Mouse (Mus musculus) neural tube, embryonic 15.5 days (tissue): Measurements from ENCODE around the gene Fam92b. TPM values are rescaled to one million over a fixed set of nuclear protein-coding genes. Genes with fewer than 3 reads are reported as not detected.

Experiments
- ATAC-seq: fragments of 200-750 bp; cut with Nextera tagmentation; 2 replicates; pipeline ENCODE4 v1.8.0; 2017; ENCODE audit warnings: mild to moderate bottlenecking, moderate TSS enrichment, moderate library complexity; ENCODE audit not compliant: low FRiP score
- H3K27ac ChIP-seq: fragments of 300-500 bp; sonication (generic); replicated peaks from 2 replicates; pipeline ENCODE4 v1.5.1; 2015; ENCODE audit warnings: mild to moderate bottlenecking, inconsistent platforms
- H3K27me3 ChIP-seq: fragments of 300-500 bp; sonication (generic); replicated peaks from 2 replicates; pipeline ENCODE4 v1.6.1; 2015; ENCODE audit warnings: inconsistent platforms
- H3K36me3 ChIP-seq: fragments of 300-500 bp; sonication (generic); 2 replicates; pipeline ENCODE4 v1.6.1; 2015; ENCODE audit warnings: inconsistent platforms
- H3K4me1 ChIP-seq: fragments of 300-500 bp; sonication (generic); 2 replicates; pipeline ENCODE4 v1.6.1; 2015; ENCODE audit warnings: inconsistent platforms
- H3K4me2 ChIP-seq: fragments of 300-500 bp; sonication (generic); 2 replicates; pipeline ENCODE4 v1.6.1; 2015; ENCODE audit warnings: inconsistent platforms, mild to moderate bottlenecking, moderate library complexity
- H3K4me3 ChIP-seq: fragments of 300-500 bp; sonication (generic); replicated peaks from 2 replicates; pipeline ENCODE4 v1.5.1; 2015; ENCODE audit warnings: mild to moderate bottlenecking, inconsistent platforms
- H3K9ac ChIP-seq: fragments of 300-500 bp; sonication (generic); replicated peaks from 2 replicates; pipeline ENCODE4 v1.6.1; 2015; ENCODE audit warnings: mild to moderate bottlenecking, inconsistent platforms
- H3K9me3 ChIP-seq: fragments of 300-500 bp; sonication (generic); replicated peaks from 2 replicates; pipeline ENCODE4 v1.6.1; 2016; ENCODE audit warnings: inconsistent platforms
- whole genome bisulfite sequencing: fragments of 180-500 bp; shearing (Covaris S2); methylation state at CpG from one replicate; pipeline ENCODE4 v1.1.7; 2015; ENCODE audit warnings: mixed read lengths; 5-methylcytosine and 5-hydroxymethylcytosine counted together
- polyA plus RNA-seq: library from polyadenylated mRNA; unstranded; fragments of >200 nt; fragmentation: Nextera tagmentation; extraction: Ambion mirVana; gene quantifications from 2 replicates; pipeline ENCODE4 v1.2.1, GENCODE M21; 2015

Gene Fam92b
- polyA plus RNA-seq, 1 experiment from 2014 or later: 1.7 TPM

DNA sequence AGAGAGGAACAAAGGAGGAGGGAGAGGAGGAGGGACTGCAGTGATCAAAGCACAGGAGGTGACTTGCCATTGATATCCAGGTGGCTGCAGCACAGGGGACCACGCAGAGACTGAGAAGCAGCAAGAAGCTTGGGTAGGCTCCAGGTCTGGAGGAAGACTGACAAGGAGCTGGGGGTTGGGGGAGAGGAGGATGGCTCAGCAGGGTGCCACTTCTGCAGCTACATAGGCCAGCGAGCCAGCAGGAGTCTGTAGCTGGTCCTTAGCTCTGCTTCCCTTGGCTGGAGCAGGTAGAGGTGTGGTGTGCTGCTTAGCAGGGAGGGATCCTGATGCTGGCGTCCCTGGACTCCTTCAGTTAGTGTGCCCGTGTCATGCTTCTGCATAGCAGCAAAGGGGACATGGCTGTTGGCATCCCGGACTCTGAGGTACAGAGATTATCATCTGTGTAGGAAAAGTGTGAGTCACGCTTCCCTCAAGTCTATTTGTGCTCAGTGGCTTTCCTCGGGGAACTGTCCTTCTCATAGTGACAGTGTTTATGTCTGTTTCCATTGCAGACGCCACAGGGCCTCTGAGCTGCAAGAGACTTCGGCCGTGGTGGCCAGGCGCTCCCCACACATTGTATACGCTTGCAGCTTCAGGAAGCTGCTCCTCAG is 32.5 kb downstream of the Fam92b start:
- no peak overlapping the region for H3K4me2 ChIP-seq
- no peak overlapping the region for H3K9ac ChIP-seq
- H3K4me1 ChIP-seq: peaks cover 23% of the 10 kb centered on the region
- no peaks in the 10 kb centered on the region for H3K27me3 ChIP-seq
- ATAC-seq: 0 out of 2 replicates have a peak, but pooled peaks have one; percentile 29
- H3K27ac ChIP-seq: peak overlapping the region; percentile 64
- no peak overlapping the region for H3K4me3 ChIP-seq
- no peaks in the 10 kb centered on the region for H3K9me3 ChIP-seq
- H3K36me3 ChIP-seq: peaks cover 15% of the 10 kb centered on the region
- 52% methylated on average over 12 of the region's 12 CpGs for WGBS

DNA sequence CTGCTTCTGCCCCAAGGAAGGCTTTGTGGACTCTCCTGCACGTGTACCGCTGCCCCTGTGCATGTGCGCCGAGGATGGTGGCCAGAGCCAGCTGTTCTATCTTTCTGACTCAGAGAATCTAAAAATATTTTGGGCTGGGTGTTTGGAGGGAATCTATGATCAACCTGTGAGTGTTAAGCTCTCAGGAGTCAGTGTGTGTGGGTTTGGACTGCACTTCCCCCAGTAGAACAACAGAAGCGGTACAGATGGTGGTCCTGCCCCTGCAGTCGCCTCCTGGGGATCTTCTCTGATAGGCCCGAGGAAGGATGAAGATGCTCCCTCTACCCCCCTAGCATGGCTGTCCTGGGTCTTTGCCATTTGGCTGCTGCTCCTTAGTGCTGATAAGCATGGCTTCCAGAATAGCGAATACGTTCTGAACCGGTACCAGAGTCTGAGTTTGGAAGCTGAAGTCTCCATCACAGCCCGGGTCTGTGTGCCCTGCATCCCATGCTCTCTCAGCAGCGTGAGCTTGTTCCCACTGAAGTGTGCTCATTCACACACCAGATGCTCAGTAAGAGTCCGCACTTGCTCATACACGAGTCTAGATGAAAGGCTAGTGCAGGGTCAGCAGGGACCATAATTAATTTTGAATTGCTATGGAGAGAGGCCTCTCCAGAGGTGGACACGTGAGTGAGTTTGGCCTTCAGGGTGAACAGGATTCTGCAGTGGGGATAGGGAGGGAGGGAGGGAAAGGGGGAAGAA is 33.2 kb downstream of the Fam92b start:
- Histone ChIP-seq H3K4me3 (no peak overlapping the region), H3K9ac (no peak overlapping the region), H3K27me3 (no peaks in the 10 kb centered on the region), H3K9me3 (no peaks in the 10 kb centered on the region), H3K4me1 (peaks cover 23% of the 10 kb centered on the region), H3K36me3 (peaks cover 15% of the 10 kb centered on the region), H3K27ac (peak overlapping the region; percentile 64), H3K4me2 (no peak overlapping the region)
- no peak for ATAC-seq
- WGBS: 54% methylated on average over 15 of the region's 15 CpGs

DNA sequence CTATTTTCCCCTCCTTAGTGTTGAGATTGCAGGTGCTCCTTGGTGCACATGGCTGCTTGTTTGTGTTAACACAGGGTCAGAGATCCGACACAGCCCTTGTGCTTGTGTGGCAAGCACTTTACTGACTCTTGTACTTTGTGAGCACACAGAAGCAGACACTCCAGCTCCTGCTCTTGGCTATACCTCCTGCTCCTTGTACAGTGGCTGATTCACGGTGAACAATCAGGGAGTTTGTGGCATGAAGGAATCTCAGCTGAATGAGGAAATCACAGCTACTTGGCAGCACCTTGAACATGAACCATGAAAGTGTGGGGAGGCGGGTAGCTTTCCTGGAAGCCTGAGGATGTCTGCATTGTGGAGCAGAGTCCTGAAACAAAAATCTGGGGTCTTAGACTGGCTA is 36.5 kb downstream of the Fam92b start:
- H3K27me3 ChIP-seq: no peaks in the 10 kb centered on the region
- peaks cover 34% of the 10 kb centered on the region for H3K4me1 ChIP-seq
- H3K27ac ChIP-seq: no peak overlapping the region
- H3K4me3 ChIP-seq: no peak overlapping the region
- no peaks in the 10 kb centered on the region for H3K9me3 ChIP-seq
- no peak overlapping the region for H3K4me2 ChIP-seq
- 75% methylated on average over 3 of the region's 3 CpGs for WGBS
- no peak overlapping the region for H3K9ac ChIP-seq
- no peak for ATAC-seq
- H3K36me3 ChIP-seq: peaks cover 3% of the 10 kb centered on the region; the same call in 1 of the 2 replicates

DNA sequence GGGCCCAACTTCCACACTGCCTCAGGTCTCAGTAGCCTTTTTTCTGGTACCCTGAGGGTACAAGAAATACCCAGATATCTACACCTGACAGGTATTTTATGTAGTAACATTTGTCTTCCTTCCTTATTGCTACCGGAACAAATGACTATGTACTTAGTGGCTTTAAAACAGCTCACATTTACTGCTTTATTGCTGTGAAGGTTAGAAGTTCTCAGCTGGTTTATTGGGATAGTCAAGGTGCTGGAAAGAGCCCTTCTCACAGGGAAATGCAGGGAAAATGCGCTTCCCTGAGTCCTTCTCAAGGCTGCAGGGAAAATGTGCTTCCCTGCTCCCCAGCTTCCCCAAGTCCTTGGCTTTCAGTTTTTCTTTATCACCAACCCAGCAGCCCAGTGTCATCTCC is 38.3 kb downstream of the Fam92b start:
- 23% methylated on average over 2 of the region's 2 CpGs for WGBS
- H3K27me3 ChIP-seq: no peaks in the 10 kb centered on the region
- H3K4me3 ChIP-seq: no peak overlapping the region
- ATAC-seq: no peak
- H3K9me3 ChIP-seq: no peaks in the 10 kb centered on the region
- peaks cover 20% of the 10 kb centered on the region for H3K4me1 ChIP-seq
- no peak overlapping the region for H3K9ac ChIP-seq
- no peak overlapping the region for H3K27ac ChIP-seq
- no peak overlapping the region for H3K4me2 ChIP-seq
- H3K36me3 ChIP-seq: no peaks in the 10 kb centered on the region

GRCm38 (mm10) chr8:120136618-120137017 is 40.6 kb downstream of the Fam92b start:
- H3K27ac ChIP-seq: no peak overlapping the region
- peaks cover 15% of the 10 kb centered on the region for H3K4me1 ChIP-seq
- no peak overlapping the region for H3K4me3 ChIP-seq
- no peaks in the 10 kb centered on the region for H3K9me3 ChIP-seq
- WGBS: 50% methylated on average over 7 of the region's 7 CpGs
- H3K36me3 ChIP-seq: no peaks in the 10 kb centered on the region
- H3K27me3 ChIP-seq: no peaks in the 10 kb centered on the region
- H3K9ac ChIP-seq: no peak overlapping the region
- no peak for ATAC-seq
- H3K4me2 ChIP-seq: no peak overlapping the region

- Histone ChIP-seq H3K27ac (no peak overlapping the region), H3K36me3 (no peaks in the 10 kb centered on the region), H3K9me3 (no peaks in the 10 kb centered on the region), H3K9ac (no peak overlapping the region), H3K4me1 (peaks cover 13% of the 10 kb centered on the region), H3K27me3 (no peaks in the 10 kb centered on the region), H3K4me3 (no peak overlapping the region), H3K4me2 (no peak overlapping the region)
- no peak for ATAC-seq
- WGBS: 92% methylated on average over 7 of the region's 7 CpGs
These were observed 41.6 kb downstream of the Fam92b start for GRCm38 (mm10) chr8:120135687-120136086.

GRCm38 (mm10) chr8:120133169-120133568 is 44.1 kb downstream of the Fam92b start:
- Histone ChIP-seq H3K9me3 (no peaks in the 10 kb centered on the region), H3K4me3 (no peak overlapping the region), H3K27me3 (no peaks in the 10 kb centered on the region), H3K4me1 (peaks cover 15% of the 10 kb centered on the region), H3K27ac (no peak overlapping the region), H3K9ac (no peak overlapping the region), H3K36me3 (no peaks in the 10 kb centered on the region), H3K4me2 (no peak overlapping the region)
- WGBS: 88% methylated on average over 7 of the region's 7 CpGs
- no peak for ATAC-seq

- H3K27me3 ChIP-seq: no peaks in the 10 kb centered on the region
- H3K27ac ChIP-seq: no peak overlapping the region
- H3K9ac ChIP-seq: no peak overlapping the region
- WGBS: 88% methylated on average over 8 of the region's 8 CpGs
- no peak for ATAC-seq
- peaks cover 13% of the 10 kb centered on the region for H3K4me1 ChIP-seq
- no peaks in the 10 kb centered on the region for H3K36me3 ChIP-seq
- H3K4me3 ChIP-seq: no peak overlapping the region
- H3K4me2 ChIP-seq: no peak overlapping the region
- no peaks in the 10 kb centered on the region for H3K9me3 ChIP-seq
These were observed 46.1 kb downstream of the Fam92b start for GRCm38 (mm10) chr8:120131158-120131557.

GRCm38 (mm10) chr8:120129547-120129946 is 47.7 kb downstream of the Fam92b start:
- no peak for ATAC-seq
- Histone ChIP-seq H3K4me3 (no peak overlapping the region), H3K4me2 (no peak overlapping the region), H3K36me3 (no peaks in the 10 kb centered on the region), H3K4me1 (peaks cover 23% of the 10 kb centered on the region), H3K9ac (no peak overlapping the region), H3K27ac (no peak overlapping the region), H3K27me3 (no peaks in the 10 kb centered on the region), H3K9me3 (no peaks in the 10 kb centered on the region)
- WGBS: 68% methylated on average over 4 of the region's 4 CpGs

DNA sequence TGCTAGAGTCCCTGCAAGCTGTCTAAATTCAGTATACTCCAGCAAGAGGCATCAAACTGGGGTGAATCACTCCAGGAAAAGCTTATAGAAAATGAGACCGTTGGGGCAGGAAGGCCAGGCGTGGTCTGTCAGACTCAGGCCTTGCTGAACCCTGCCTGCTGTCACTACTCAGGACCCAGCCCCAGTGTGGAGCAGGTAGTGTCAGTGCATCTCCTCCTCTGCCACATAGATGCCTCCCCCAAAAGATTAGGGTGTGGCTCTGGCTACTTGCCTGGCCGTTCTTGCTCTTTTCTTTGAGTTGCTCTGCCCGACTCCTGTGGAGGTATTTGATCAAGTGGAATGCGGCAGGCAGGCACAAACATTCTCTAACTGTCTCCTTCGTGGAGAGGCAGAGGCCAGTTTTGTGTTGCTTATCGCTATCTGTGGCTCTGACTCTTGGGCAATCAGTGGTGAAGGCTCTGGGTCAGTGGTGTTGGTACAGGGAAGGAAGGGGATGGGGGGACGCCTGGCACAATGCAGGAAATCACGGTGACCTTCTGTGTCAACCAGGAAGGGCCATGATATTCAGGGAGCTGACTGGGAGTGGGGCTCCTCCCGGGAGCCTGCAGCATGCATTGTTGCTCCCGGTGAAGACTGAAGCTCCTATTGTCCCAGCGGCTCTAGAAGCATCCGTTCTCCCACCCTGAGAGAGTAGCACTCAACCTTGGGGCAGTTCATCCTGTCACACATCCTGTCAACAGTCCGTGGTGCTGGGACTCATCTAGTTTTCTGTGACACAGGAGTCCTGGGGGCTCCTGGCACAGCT is 50.7 kb downstream of the Fam92b start:
- no peaks in the 10 kb centered on the region for H3K36me3 ChIP-seq
- ATAC-seq: no peak
- no peak overlapping the region for H3K4me3 ChIP-seq
- H3K27me3 ChIP-seq: no peaks in the 10 kb centered on the region
- H3K9ac ChIP-seq: no peak overlapping the region
- H3K4me1 ChIP-seq: peaks cover 27% of the 10 kb centered on the region
- WGBS: 29% methylated on average over 14 of the region's 14 CpGs
- no peaks in the 10 kb centered on the region for H3K9me3 ChIP-seq
- H3K27ac ChIP-seq: 0 out of 2 replicates have a peak overlapping the region, but pooled peaks have one; percentile 33
- no peak overlapping the region for H3K4me2 ChIP-seq

- Histone ChIP-seq H3K9me3 (no peaks in the 10 kb centered on the region), H3K4me3 (no peak overlapping the region), H3K36me3 (no peaks in the 10 kb centered on the region), H3K27ac (no peak overlapping the region), H3K9ac (no peak overlapping the region), H3K4me2 (no peak overlapping the region), H3K27me3 (no peaks in the 10 kb centered on the region), H3K4me1 (peaks cover 27% of the 10 kb centered on the region)
- 39% methylated on average over 7 of the region's 7 CpGs for WGBS
- ATAC-seq: no peak; the same call in 1 of the 2 replicates
These were observed 52.4 kb downstream of the Fam92b start for GRCm38 (mm10) chr8:120124836-120125389.
